Mouse (Mus musculus): Measurements from ENCODE around the gene Cd300lg. TPM values are rescaled to one million over a fixed set of nuclear protein-coding genes. Genes with fewer than 3 reads are reported as not detected.

Cd300lg gene
- total RNA-seq, 2 experiments from 2014 or later, result 0.14 TPM; not detected in 1

DNA sequence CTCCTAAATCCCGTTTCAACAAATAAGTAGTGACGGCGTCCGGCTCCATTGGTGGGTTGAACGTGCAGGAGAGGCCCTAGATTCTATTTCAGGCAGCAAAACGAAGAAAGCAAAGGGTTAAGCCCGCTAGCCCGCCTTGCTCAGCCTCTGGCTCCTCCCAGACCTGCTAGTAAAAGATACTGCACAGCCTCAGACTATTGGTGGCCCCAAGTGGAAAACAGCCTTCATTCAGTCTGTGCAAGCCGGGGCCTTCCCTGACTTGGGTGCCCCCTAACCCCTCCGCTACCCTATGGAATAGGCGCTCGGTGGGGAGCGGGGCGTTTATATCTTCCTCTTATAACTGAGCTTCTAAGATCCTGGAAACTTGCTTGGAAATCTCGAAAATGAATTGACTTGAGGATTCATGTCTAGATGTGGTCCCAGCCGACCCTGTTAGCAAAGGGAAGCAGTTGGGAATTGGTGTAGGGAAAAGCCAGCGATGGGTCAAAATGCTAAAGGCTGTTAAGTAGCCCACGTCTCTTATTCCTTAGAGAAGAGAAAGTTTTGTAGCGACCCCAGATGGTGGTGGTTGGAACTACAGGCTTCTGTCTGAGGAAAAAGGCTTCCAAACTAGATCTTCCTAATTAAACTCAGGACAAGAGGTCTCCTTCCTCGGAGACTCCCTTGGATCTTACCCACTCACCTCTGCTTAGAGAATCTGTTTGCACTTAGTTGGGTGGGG, 47.9 kb downstream of the Cd300lg start:
- peak; percentile 82 for DNase-seq (ENCODE audit: low spot score in 2 of 2)

DNA sequence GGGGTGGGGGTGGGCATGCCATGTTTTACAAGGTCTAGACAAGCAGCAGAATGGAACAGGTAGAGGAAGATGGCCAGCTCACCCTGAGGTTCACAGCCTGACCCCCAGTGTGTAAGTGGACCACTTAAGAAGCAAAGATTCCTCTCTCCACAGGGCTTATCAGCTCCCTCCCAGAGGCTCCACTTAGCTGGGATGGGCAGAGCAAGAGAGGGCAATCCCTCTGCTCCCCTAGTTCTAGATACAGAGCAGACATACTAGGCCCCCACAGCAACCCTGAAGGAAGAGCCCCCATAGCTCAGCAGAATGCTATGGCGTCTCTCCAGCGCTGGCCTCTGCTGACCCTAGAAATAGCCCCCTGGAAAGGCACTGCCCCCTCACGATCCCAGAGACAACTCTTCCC, 54.4 kb downstream of the Cd300lg start:
- DNase-seq (ENCODE audit: low spot score in 2 of 2), result no peak

DNA sequence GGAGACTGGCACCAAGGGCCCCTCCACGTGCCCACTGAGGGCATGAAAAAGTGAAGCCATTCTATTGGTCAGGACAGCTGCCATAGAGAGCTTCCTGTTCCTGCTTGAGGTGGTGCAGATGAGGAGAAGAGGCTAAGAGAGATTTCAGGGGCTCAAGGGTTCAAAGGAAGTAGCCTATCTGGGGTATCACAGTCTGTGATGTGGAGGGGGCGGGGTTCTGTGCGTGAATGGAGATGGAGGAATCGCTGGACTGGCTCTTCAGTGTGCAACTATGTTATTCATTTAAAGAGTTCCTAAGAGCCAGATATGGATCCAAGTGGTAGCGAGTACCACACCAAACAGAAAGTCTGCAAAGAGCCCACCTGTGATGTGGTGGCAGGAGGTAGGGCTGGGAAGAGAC, 55.1 kb downstream of the Cd300lg start:
- DNase-seq (ENCODE audit: low spot score in 2 of 2), result no peak

DNA sequence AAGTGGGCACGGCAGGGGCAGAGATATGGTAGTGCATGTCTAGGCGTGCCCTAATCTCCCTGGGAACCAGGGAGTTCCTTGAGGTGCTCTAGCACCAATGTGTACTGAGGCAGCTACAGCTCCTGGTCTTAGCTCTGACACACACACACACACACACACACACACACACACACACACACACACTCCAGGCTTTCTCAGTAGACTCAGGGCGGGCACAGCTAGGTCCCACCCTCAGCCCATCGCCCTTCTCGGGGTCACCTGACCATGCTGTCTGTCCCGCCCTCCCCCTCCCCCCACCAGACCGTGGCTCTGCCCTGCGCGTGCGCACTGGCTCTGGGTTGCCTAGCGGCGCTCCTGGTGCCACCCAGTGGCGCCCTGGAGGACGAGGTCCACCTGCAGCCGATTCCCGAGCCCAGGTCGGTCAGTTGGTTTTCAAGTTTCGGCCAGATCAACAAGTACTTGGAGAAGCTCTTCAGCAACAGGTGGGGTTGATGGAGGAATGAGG, 55.6 kb downstream of the Cd300lg start:
- DNase-seq (ENCODE audit: low spot score in 2 of 2), result peak; percentile 71 to 82

DNA sequence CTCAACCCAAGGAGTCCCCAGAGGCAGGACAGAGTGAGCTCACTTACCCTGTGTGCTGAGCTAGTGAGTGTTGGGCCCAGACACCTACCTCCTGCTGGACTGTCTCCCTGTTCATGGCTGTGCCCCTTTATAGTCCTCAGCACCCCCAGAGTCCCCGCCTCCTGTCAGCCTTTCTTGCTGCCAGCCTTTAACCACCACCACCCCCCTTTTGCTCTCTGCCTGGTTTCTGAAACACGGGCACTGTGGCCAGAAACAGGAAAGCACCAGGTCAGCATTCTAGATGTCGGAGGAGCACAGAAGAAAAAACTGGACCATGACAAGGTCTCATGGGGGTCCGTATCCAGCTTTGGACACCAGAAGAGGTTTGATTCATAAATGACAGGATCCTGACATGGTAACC, 59.9 kb downstream of the Cd300lg start, which contains the start of gene Ppy:
Gene Ppy, minus strand, starts transcription at position 101 of the 400 bp plus-strand sequence.
- DNase-seq (ENCODE audit: low spot score in 2 of 2), result no peak

DNA sequence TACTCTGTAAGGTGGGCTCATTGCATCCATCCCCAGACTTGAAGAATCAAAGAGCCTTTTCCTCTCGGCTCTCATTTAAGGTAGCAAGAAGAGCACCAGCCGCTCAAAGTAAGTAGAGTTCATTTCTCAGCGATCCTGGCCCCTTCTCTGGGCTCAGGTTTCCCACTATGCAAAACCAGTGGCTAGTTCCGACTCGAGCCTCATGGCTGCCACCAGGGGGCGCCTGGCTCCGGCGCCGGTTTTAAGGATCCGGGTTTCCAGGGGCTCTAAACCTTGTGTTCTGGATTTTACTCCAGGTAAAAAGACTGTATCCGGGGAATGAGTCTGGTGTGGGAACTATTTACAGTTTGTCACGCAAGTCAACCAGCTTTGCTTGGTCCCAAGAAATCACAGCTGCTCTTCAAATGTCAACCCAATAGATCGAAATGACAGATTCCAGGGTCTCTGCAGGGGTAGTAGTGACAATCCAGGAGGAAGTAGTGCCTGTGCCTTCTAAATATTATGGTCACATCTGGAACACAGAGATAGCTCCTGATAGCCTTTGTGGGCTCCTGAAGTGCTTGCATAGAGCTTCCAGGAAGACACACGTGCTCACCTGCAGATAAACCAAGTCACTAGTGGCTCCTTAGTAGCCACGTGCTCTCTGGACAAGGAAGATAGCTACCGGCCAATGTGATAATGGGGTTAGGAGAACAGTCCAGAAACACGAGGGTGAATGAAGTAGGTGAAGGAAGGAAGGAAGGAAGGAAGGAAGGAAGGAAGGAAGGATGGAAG, 61.4 kb downstream of the Cd300lg start:
- peak; percentile 73 to 79 for DNase-seq (ENCODE audit: low spot score in 2 of 2)

Other genes starting within 250 kb of the Cd300lg start
- 1 to 10 TPM; 2.9 to 3.6 TPM for gene Meox1, start 147.1 kb upstream of the Cd300lg start, total RNA-seq (2021)
- gene Sost, start 74.5 kb upstream of the Cd300lg start, total RNA-seq (2021), result under 1 TPM in 1 of 2 experiments, not detected in 1; 0.23 TPM
- not detected for gene Cfap97d1, start 57.2 kb upstream of the Cd300lg start, total RNA-seq (2021)
- gene Dusp3, start 54.5 kb upstream of the Cd300lg start, total RNA-seq (2021), result 100 to 1,000 TPM; 121 to 127 TPM
- 10 to 100 TPM; 70.1 to 79.5 TPM for gene Mpp3, start 13.0 kb upstream of the Cd300lg start, total RNA-seq (2021)
- 100 to 1,000 TPM; 103 to 110 TPM for gene Mpp2, start 47.0 kb downstream of the Cd300lg start, total RNA-seq (2021)
- not detected for gene Ppy, start 59.8 kb downstream of the Cd300lg start, total RNA-seq (2021)
- not detected for gene Pyy, start 66.3 kb downstream of the Cd300lg start, total RNA-seq (2021)
- not detected for gene Nags, start 104.0 kb downstream of the Cd300lg start, total RNA-seq (2021)
- gene Tmem101, start 114.9 kb downstream of the Cd300lg start, total RNA-seq (2021), result 10 to 100 TPM; 29.8 TPM
- 10 to 100 TPM; 73.8 to 77.8 TPM for gene Lsm12, start 143.8 kb downstream of the Cd300lg start, total RNA-seq (2021)
- gene G6pc3, start 148.1 kb downstream of the Cd300lg start, total RNA-seq (2021), result 10 to 100 TPM; 44.4 to 45.4 TPM
- 100 to 1,000 TPM; 164 to 207 TPM for gene Hdac5, start 188.7 kb downstream of the Cd300lg start, total RNA-seq (2021)
- 1 to 10 TPM in 1 of 2 experiments, under 1 TPM in 1; 0.94 to 1.0 TPM for gene BC030867, start 207.4 kb downstream of the Cd300lg start, total RNA-seq (2021)
- gene Asb16, start 227.2 kb downstream of the Cd300lg start, total RNA-seq (2021), result under 1 TPM; 0.64 to 0.76 TPM
- 10 to 100 TPM; 55.2 to 60.4 TPM for gene Tmub2, start 243.4 kb downstream of the Cd300lg start, total RNA-seq (2021)

Measured in layer of hippocampus, postnatal 10 days (tissue).